In genomic region chr17:81096490-81096889, GRCm38 (mm10) we compare ENCODE assay signal across 23 mouse cellular contexts. TPM values are rescaled to one million over a fixed set of nuclear protein-coding genes. Genes with fewer than 3 reads are reported as not detected.
DNase-seq lines count a peak whose midpoint lies in the region; ATAC-seq and TF ChIP-seq lines count a peak whose summit lies in the region.
"Had no signal": no experiment of that assay in that cellular context is flagged by ENCODE, and none has a peak within 500 bp of the region (broad histone marks: within the 10 kb centered on the region; RNA-seq: fewer than 3 reads in every experiment).

No protein-coding gene starts in this region.

- peak; percentile 36 for DNase-seq in forebrain, embryonic 14.5 days (ENCODE audit: low spot score)
- no peak for DNase-seq in forebrain, embryonic 11.5 days (ENCODE audit: low spot score)
- peak in 1 of 2 experiments; percentile 8 for DNase-seq in layer of hippocampus, adult 2 months (ENCODE audit: low spot score in 2 of 2)
- DNase-seq in layer of hippocampus, postnatal 10 days (ENCODE audit: low spot score in 2 of 2): no peak
- DNase-seq in retina, embryonic 14.5 days (ENCODE audit: low spot score): peak; percentile 20
- no peak for DNase-seq in cerebellum, adult 9-11 months
- DNase-seq: adrenal gland, adult 2 months; adrenal gland, postnatal 14 days; cerebellum, adult 11-12 months; cerebellum, adult 8-10 months; gastrocnemius, postnatal 10 days; gastrocnemius, postnatal 36 days; heart, adult 2 months; heart, postnatal 14 days; heart, postnatal 4 days had no signal

- no peak for TF ChIP-seq CTCF in layer of hippocampus, adult 2 months (conservative IDR thresholded peaks at IDR 0.05)

- H3K9ac ChIP-seq in forebrain, embryonic 14.5 days (ENCODE audit: low read length): no peak overlapping the region
- H3K9ac ChIP-seq in forebrain, embryonic 11.5 days (ENCODE audit: low read length): no peak overlapping the region
- H3K9ac ChIP-seq: heart, embryonic 13.5 days; hindbrain, embryonic 14.5 days had no signal

- H3K27ac ChIP-seq in forebrain, embryonic 14.5 days (ENCODE audit: low read depth, low read length): no peak overlapping the region
- H3K27ac ChIP-seq in forebrain, embryonic 11.5 days (ENCODE audit: low read depth, low read length): no peak overlapping the region
- H3K27ac ChIP-seq in layer of hippocampus, adult 2 months: peak overlapping the region; percentile 32; the same call in 1 of the 2 replicates
- H3K27ac ChIP-seq: forebrain, embryonic 10.5 days; heart, adult 2 months; heart, embryonic 10.5 days; heart, embryonic 13.5 days; hindbrain, embryonic 14.5 days; hindbrain, postnatal 0 days had no signal

- H3K4me1 ChIP-seq in forebrain, embryonic 14.5 days (ENCODE audit: control insufficient read depth, insufficient read depth, low read length): no peaks in the 10 kb centered on the region
- no peaks in the 10 kb centered on the region for H3K4me1 ChIP-seq in forebrain, embryonic 11.5 days (replicated peaks; ENCODE audit: control insufficient read depth, insufficient read depth, low read length)
- H3K4me1 ChIP-seq: forebrain, embryonic 10.5 days; heart, embryonic 10.5 days; heart, embryonic 13.5 days had no signal

- 0 out of 2 replicates have a peak, but pooled peaks have one; percentile 32 for ATAC-seq in forebrain, embryonic 14.5 days
- ATAC-seq in forebrain, embryonic 11.5 days (replicated peaks; ENCODE audit: low FRiP score): no peak
- ATAC-seq: hindbrain, postnatal 0 days; inflammation-experienced regulatory T-cells, adult 6 months; intestine, embryonic 16.5 days; Patski had no signal

- no peak overlapping the region for H3K4me3 ChIP-seq in forebrain, embryonic 14.5 days (ENCODE audit: low read depth, low read length)
- H3K4me3 ChIP-seq in forebrain, embryonic 11.5 days (ENCODE audit: low read depth, low read length): no peak overlapping the region
- H3K4me3 ChIP-seq in layer of hippocampus, adult 2 months: no peak overlapping the region
- H3K4me3 ChIP-seq: forebrain, embryonic 10.5 days; heart, adult 2 months; heart, embryonic 10.5 days; heart, embryonic 13.5 days had no signal

- no peaks in the 10 kb centered on the region for H3K9me3 ChIP-seq in forebrain, embryonic 14.5 days (replicated peaks; ENCODE audit: control insufficient read depth, low read length)
- H3K9me3 ChIP-seq in forebrain, embryonic 11.5 days (ENCODE audit: control insufficient read depth, low read length): no peaks in the 10 kb centered on the region
- H3K9me3 ChIP-seq: forebrain, embryonic 10.5 days; heart, embryonic 10.5 days; heart, embryonic 13.5 days had no signal

- no peaks in the 10 kb centered on the region for H3K27me3 ChIP-seq in forebrain, embryonic 14.5 days (replicated peaks; ENCODE audit: control insufficient read depth, insufficient read depth, low read length)
- no peaks in the 10 kb centered on the region for H3K27me3 ChIP-seq in forebrain, embryonic 11.5 days (ENCODE audit: control insufficient read depth, insufficient read depth, low read length)
- H3K27me3 ChIP-seq: heart, embryonic 13.5 days had no signal

- 66% methylated on average over 2 of the region's 2 CpGs for WGBS in forebrain, embryonic 14.5 days
- WGBS in forebrain, embryonic 11.5 days: 95% methylated on average over 2 of the region's 2 CpGs

- H3K36me3 ChIP-seq in forebrain, embryonic 14.5 days (ENCODE audit: control insufficient read depth, insufficient read depth, low read length): no peaks in the 10 kb centered on the region
- H3K36me3 ChIP-seq in forebrain, embryonic 11.5 days (ENCODE audit: control insufficient read depth, insufficient read depth, low read length): no peaks in the 10 kb centered on the region
- H3K36me3 ChIP-seq: forebrain, embryonic 10.5 days; heart, embryonic 10.5 days; heart, embryonic 13.5 days had no signal

- H3K4me2 ChIP-seq in forebrain, embryonic 14.5 days (ENCODE audit: low read length): no peak overlapping the region
- no peak overlapping the region for H3K4me2 ChIP-seq in forebrain, embryonic 11.5 days (ENCODE audit: low read depth, low read length, severe bottlenecking)
- H3K4me2 ChIP-seq: heart, embryonic 13.5 days; hindbrain, embryonic 14.5 days had no signal

RNA-seq across cellular contexts. Expression of gene Thumpd2, which starts 31.6 kb away (rescaled TPM):
- polyA plus RNA-seq in forebrain, embryonic 14.5 days (2014; fragmentation: Nextera tagmentation; extraction: Ambion mirVana): 10.1 and 10.3 TPM in 2 replicates
- polyA plus RNA-seq in forebrain, embryonic 11.5 days (2014; fragmentation: Nextera tagmentation; extraction: Ambion mirVana): 15.4 and 17.5 TPM in 2 replicates
- 1 to 10 TPM; 8.4 to 8.6 TPM for total RNA-seq in layer of hippocampus, adult 2 months (2021)
- total RNA-seq in layer of hippocampus, postnatal 10 days (2021): 1 to 10 TPM; 5.7 to 6.1 TPM

Comparison
In these comparisons a context has a peak if more than half of its experiments do, and no peak if none do; other contexts are left out.
1. DNase-seq: peak in forebrain, embryonic 14.5 days (single experiment) and retina, embryonic 14.5 days (single experiment); none in forebrain, embryonic 11.5 days (single experiment), layer of hippocampus, postnatal 10 days (0 of 2) and cerebellum, adult 9-11 months (single experiment).